Mouse (Mus musculus) ES-Bruce4 (cell line): ENCODE results near the gene Zbtb16.

Source experiments
- CTCF ChIP-seq: IDR thresholded peaks from one replicate; pipeline ENCODE4 v1.8.1; 2011; ENCODE audit warnings: low read depth, low read length
- EP300 ChIP-seq: IDR thresholded peaks from 2 replicates; pipeline ENCODE4 v1.6.1; 2011; ENCODE audit warnings: low read depth, low read length; ENCODE audit not compliant: insufficient read depth
- POLR2A ChIP-seq: IDR thresholded peaks from one replicate; pipeline ENCODE4 v1.8.1; 2011; ENCODE audit warnings: low read length; ENCODE audit not compliant: insufficient read depth

GRCm38 (mm10) chr9:48734725-48735465 is 101.1 kb downstream of the Zbtb16 start:
- TF ChIP-seq CTCF (no peak), EP300 (no peak), POLR2A (no peak)
